Mouse (Mus musculus): ENCODE measurements around the gene Slc29a3. TPM values are rescaled to one million over a fixed set of nuclear protein-coding genes. Genes with fewer than 3 reads are reported as not detected.

The Slc29a3 gene
- 10 to 100 TPM; 13.5 to 18.0 TPM for total RNA-seq (2021)
- long read RNA-seq, experiment 1, partial matches to known transcripts, result 0 of 1 reads
- long read RNA-seq, experiment 1, other reads (novel, unspliced or antisense), result 1 of 1 reads
- long read RNA-seq, experiment 2, full-length matches to known transcripts, result 2 of 2 reads
- long read RNA-seq, experiment 2, partial matches to known transcripts, result 0 of 2 reads
- long read RNA-seq, experiment 2, other reads (novel, unspliced or antisense), result 0 of 2 reads

DNA sequence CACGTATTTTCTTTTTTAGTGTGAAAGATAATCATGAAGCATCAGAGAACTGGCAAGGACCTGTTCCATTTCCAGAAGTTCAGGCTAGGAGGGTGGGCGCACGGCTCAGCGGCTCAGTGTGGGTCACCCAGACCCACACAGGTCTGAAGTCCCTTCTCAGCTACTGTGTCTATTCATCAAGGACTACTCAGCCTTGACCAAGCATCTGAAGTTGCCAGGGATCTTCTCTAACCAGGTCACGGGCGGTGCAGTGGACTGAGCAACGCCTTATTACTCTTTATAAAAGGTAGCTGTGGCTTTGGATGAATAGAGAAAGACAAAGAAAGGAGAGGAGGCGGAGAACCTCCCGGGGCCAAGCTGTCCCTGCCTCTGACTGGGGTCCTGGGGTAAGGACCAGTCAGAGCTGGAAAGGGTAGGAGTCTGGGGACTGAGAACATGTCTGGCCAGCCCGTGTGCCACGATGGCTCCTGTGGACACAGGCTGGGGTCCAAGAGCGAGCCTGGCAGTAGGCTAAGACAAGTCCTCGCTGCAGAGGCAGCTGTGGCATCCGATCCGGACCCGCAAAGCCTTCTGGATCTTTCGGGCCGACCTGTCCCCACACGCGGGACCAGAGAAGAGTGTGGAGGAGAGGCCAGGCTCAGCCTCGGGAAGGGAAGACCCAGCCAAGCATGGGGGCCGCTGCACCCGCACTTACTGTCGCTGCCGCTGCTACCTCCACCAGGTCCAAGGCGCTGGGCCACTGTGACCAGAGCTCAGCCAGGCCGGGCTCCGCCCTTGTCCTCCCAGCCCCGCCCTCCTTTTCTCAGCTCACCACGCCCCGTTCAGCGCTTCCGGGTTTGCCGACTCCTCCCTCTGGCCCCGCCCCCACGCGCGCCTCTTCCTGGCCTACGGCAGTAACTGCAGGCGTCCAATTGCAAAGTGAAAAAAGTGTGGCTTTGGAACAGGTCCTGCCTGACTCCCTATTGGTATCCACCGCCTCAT, at the start of gene Slc29a3:
TSS of gene Slc29a3 (minus strand) at position 755 of the 981 bp plus-strand sequence.
- peak; percentile 99 for DNase-seq

DNA sequence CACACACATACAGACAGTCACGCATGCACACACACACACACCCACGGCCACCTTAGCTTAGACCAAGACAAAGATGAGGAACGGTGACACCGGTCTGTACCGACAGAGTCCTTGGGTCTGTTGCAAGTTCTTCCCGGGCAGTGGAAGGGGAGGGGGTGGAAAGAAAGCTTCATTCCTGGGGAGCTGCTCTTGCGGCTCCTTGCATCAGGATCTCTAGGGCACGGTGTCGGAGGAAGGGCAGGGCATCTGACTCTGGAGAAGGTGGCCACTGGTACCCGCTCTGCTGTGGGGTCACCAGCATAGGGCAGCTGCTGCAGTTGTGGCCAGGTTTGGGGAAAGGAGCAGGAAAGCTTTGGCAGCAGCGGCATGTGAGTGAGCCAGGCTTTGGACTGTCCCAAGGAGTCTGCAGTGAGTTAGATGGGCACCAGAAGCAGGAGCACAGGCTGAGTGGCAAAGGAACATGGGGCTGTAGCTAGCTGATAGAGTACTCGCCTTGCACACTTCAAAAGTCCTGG, 49.4 kb upstream of the Slc29a3 start:
- no peak for DNase-seq

DNA sequence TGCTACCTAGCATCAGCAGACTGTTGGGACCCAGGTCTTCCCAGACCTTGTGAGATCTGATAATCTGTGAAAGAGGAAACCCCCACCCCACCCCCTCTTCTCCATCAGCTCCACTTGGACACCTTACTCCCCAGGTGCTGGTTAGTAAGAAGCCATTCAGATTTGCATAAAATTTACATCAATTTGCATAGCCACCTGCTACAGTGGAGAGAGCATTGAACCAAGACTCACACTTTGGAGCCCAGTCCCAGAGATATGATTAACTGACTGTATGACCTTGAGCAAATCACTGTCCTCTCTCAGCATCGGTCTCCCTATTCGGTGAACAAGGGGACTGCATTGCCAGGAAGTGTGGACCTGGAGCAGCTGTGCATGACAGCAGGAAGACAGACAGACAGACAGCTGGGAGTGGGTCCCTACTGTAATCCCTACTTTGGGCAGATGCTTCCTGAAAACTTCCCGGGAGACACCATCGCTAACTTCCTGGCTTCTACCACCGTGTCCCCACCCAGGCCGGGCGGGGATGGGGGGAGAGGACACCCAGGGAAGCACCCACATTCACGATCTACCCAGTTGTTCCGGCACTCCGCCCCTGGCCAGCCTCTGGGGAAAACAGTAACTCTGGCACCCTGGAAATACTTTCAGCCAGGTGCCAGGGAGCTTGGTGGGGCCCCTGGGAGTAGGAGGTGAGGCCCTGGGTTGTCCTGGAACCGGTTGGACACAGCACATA, 48.7 kb upstream of the Slc29a3 start:
- DNase-seq, result no peak

- DNase-seq, result no peak
Measured at GRCm38 (mm10) chr10:60800295-60801167, 47.9 kb upstream of the Slc29a3 start.

DNA sequence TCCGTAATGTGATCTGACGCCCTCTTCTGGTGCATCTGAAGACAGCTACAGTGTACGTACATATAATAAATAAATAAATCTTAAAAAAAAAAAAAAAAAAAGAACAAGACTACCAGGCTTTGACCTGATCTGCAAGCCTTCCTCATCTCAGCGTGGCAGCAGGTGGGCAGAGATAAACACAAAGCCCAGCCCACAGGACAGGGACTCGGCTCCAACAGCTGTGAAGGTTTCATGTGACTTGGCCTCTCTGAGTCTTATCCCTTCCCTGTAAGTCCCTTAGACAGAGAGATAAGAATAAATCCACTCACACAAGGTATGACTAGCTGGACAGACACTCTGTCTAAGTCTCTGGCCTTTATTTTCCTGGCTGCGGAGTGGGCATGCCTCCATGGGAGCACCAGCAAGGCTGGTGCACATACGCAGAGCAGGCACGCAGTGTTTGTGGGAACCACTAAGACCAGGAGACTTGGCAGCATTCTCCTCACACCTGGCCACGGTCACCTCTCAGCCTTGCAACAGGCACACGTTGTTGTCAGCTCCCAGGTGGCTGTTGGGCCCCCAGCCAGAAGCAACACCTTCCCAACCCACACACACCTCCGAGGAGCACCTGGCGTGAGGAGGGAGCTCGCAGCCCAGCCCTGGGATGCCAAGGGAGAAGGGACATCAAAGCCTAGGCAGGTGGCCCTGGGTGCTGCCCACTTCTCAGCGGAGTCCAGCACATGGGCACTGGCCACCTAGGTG, 45.3 kb upstream of the Slc29a3 start:
- DNase-seq, result no peak

- DNase-seq, result no peak
Measured at GRCm38 (mm10) chr10:60796474-60796873, 43.9 kb upstream of the Slc29a3 start.

- DNase-seq, result no peak
Measured at GRCm38 (mm10) chr10:60796028-60796427, 43.4 kb upstream of the Slc29a3 start.

GRCm38 (mm10) chr10:60794792-60795191, 42.2 kb upstream of the Slc29a3 start:
- no peak for DNase-seq

DNA sequence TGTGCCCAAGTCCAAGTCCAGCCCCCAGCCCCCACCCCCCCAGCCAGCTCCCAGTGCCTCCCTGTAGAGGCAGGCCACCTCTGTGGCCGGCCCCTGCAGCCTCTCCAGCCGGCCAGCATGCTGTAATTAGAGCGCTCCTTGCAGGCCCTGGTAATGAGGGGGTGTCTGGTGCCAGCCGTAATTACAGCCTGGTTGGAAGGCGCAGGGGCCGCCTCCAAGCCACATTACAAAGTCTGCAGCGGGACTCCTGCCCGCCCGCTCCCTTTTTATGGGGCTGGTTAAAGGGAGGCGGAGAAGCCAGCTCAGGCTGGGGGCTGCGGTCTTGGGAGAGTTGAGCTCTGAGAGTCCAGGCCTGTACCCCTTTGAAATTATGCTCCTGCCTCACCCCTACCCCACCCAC, 41.8 kb upstream of the Slc29a3 start:
- no peak for DNase-seq

- no peak for DNase-seq
Measured at GRCm38 (mm10) chr10:60792841-60793240, 40.2 kb upstream of the Slc29a3 start.

GRCm38 (mm10) chr10:60792365-60792764, 39.8 kb upstream of the Slc29a3 start:
- no peak for DNase-seq

GRCm38 (mm10) chr10:60790912-60791311, 38.3 kb upstream of the Slc29a3 start:
- no peak for DNase-seq

DNA sequence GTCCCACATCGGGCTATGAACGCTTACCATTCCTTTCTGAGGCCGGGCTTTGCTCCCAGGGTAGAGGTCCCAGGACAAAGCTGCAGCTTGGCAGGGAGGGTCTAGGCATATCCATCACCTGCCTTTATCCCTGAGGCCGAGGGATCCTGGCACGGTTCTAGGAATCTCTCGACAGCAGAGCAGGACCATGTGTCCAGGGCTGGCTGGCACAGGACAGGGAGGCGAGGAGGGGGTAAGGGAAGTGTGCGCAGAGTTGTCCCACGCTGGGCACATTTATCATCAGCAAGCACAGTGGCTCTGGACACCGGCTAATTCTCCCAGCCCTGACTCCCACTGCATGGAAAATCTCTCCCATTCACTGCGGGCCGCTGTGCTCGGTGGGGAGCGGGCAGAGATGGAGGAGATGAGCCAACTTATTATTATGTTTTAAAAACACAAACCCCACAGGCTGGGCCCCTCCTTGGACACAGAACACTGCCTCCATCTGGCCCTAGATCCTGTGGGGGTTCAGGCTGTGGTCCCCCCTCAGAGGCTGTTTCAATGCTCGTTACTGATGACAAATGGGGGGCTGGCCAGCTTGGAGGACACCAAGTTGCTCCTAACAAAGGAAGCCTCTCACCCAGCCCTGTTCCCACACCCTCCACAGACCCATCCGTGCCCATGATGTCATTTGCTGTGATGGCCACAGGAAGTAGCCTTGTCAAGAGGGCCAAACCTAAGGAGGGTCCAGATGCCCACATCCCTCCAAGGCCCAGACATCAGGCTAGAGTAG, 34.9 kb upstream of the Slc29a3 start:
- no peak for DNase-seq

DNA sequence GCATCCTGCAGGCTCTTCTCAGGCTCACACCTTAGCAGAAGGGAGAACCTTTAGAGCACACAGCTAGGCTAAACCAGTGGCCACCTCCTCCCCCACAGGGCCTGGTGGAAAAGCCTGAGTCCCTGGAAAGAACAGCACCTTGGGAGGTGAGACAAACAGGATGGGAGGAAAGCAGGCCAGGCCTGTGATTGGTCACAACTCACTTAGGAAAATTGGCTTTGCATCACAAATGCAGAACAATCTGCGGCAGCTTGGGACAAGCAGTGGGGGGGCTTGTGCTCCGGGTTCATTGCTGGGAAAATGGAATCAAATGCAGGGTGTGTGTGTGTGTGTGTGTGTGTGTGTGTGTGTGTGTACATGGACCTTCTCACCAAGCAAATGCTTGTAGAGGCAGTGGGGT, 31.0 kb upstream of the Slc29a3 start:
- no peak for DNase-seq

DNA sequence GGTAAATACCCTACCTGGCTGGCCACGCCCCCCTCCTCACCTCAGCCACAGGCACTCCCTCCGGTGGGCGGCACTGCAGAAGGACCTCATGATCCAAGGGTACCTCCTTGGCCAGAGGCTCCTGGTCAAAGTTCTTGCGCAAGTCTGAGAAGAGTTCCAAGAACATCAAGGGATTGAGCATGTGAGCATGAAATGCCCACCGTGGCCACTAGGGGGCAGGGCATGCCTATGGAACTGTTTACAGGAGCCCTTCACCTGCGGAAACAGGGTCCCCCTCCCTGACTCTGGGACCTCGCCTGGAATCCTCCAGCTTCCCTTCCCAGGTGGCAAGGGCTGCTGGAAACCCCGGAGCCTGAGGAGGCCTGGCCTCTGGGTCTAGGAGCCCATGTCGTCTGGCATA, 27.0 kb upstream of the Slc29a3 start:
- peak; percentile 88 for DNase-seq

DNA sequence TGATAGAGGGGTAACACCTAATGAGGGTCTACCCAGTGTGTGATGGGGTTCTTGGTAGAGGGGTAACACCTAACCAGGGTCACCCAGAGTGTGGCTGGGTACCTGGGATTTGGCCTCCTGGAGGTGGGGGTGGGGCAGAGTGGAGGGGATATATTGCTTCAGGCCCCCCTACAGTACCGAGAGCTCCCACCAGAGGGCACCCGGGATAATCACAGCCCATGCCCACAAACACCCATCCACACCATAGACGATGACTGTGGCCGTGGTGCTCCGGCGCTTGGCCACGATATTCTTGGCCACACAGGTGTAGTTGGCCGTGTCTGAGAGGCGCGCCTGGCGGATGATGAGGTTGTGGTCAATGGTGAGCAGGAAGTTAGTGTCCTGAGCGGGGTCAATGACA, 25.9 kb upstream of the Slc29a3 start:
- peak; percentile 50 for DNase-seq

- DNase-seq, result no peak
Measured at GRCm38 (mm10) chr10:60775473-60775872, 22.9 kb upstream of the Slc29a3 start.

DNA sequence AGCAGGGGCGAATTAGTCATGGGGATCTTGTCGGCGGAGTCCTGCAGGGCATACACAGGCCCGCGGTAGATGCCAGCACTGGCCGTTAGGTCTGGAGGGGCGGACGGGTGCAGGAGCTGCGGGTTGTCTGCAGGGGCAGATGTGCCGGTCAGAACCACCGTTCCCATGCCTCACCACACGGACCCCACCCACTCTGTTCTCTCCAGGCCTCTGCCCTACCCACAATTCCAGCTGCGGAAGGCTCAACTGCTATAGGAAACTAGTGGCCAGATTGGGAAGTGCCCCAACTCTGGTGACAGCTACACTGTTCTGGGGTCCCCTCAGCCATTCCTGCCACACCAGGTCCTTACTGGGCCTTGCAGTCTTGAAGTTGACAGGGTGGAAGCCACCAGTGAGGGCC, 22.0 kb upstream of the Slc29a3 start:
- DNase-seq, result no peak

DNA sequence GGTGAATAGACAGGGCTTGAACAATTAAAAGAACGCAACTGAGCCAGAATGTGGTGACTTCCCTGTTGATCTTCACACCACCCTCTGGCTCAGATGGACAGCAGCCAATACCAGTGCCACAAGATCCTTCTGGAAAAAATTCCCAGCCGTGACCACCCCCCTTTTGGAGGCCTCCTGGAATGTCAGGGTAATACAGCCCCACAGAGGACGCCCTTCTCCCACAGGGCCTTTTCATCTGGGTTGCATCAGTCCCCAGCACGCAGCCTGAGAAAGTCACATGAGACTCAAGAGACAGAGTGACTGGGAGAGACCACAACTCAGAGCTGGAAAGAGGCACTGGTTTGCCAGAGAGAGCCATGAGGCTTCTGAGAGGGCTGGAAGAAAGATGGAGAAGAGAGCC, 18.3 kb upstream of the Slc29a3 start:
- DNase-seq, result no peak

GRCm38 (mm10) chr10:60768614-60769013, 16.0 kb upstream of the Slc29a3 start:
- no peak for DNase-seq
